Mouse (Mus musculus) heart, postnatal 0 days (tissue): ENCODE measurements at regions not wholly inside any gene's neighbourhood (a gene's known extent, or its start where the extent isn't known, plus 50 kb on each side); places are given as distances from the start of the nearest gene placed in this dataset.

Experiments used
- ATAC-seq: fragments of 200-750 bp; cut with Nextera tagmentation; 2 replicates; pipeline ENCODE4 v1.8.0; 2017; ENCODE audit warnings: low read depth, moderate number of reproducible peaks, moderate library complexity; ENCODE audit not compliant: insufficient read depth
- DNase-seq: peaks from one replicate; pipeline ENCODE4 v3.0.0-alpha.2; 2016; ENCODE audit warnings: low spot score
- H3K27ac ChIP-seq: fragments of 300-500 bp; sonication (generic); 2 replicates; pipeline ENCODE4 v1.5.1; 2014; ENCODE audit warnings: low read depth, mild to moderate bottlenecking
- H3K27me3 ChIP-seq: fragments of 300-500 bp; sonication (generic); 2 replicates; pipeline ENCODE4 v1.6.1; 2014; ENCODE audit warnings: low read length, mixed read lengths; ENCODE audit not compliant: control insufficient read depth, insufficient read depth
- H3K36me3 ChIP-seq: fragments of 300-500 bp; sonication (generic); replicated peaks from 2 replicates; pipeline ENCODE4 v1.6.1; 2014; ENCODE audit warnings: low read length, mixed read lengths; ENCODE audit not compliant: control insufficient read depth, insufficient read depth
- H3K4me1 ChIP-seq: fragments of 300-500 bp; sonication (generic); 2 replicates; pipeline ENCODE4 v1.6.1; 2014; ENCODE audit warnings: antibody characterized with exemption; ENCODE audit not compliant: control insufficient read depth, insufficient read depth
- H3K4me2 ChIP-seq: fragments of 300-500 bp; sonication (generic); 2 replicates; pipeline ENCODE4 v1.6.1; 2014; ENCODE audit warnings: low read depth, mild to moderate bottlenecking, low read length, moderate library complexity
- H3K4me3 ChIP-seq: fragments of 300-500 bp; sonication (generic); 2 replicates; pipeline ENCODE4 v1.5.1; 2014; ENCODE audit warnings: low read depth, low read length
- H3K9ac ChIP-seq: fragments of 300-500 bp; sonication (generic); replicated peaks from 2 replicates; pipeline ENCODE4 v1.6.1; 2014; ENCODE audit warnings: low read depth, low read length, mixed read lengths
- H3K9me3 ChIP-seq: fragments of 300-500 bp; sonication (generic); replicated peaks from 2 replicates; pipeline ENCODE4 v1.6.1; 2016; ENCODE audit warnings: low read length; ENCODE audit not compliant: control insufficient read depth
- CTCF ChIP-seq: IDR thresholded peaks from 2 replicates; pipeline ENCODE4 v1.5.1; 2016; ENCODE audit warnings: antibody characterized with exemption, control low read depth, low read depth
- EP300 ChIP-seq: IDR thresholded peaks from 2 replicates; pipeline ENCODE4 v1.6.1; 2016; ENCODE audit warnings: antibody characterized with exemption, low read depth
- WGBS: fragments of 180-500 bp; shearing (Covaris S2); extraction: QIAGEN DNeasy Blood & Tissue Kit; methylation state at CpG from one replicate; pipeline ENCODE4 v1.1.7; 2014; 5-methylcytosine and 5-hydroxymethylcytosine counted together

DNA sequence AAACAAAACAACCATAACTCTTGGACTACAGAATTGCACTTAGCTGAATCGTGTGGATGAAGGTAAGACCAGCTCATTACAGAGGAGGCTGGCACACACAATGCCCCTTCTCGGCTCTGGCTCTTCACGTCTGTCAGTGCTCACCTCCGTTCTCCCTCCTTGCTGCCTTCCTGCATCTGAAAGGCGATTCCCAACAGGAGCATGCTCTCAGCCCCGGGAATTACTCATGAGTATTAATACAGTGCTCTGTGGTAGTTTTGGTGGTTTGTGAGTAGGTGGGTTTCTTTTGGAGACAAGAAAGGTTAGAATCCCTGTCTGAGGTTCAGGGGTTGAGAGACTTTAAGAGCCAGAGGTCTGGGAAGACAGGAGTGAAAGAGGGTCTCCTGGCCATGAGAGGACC lies 102.7 kb upstream of the Peli2 start:
- H3K27ac ChIP-seq = no peak overlapping the region
- TF ChIP-seq EP300 (no peak), CTCF (no peak)
- WGBS = 78% methylated on average over 6 of the region's 6 CpGs

DNA sequence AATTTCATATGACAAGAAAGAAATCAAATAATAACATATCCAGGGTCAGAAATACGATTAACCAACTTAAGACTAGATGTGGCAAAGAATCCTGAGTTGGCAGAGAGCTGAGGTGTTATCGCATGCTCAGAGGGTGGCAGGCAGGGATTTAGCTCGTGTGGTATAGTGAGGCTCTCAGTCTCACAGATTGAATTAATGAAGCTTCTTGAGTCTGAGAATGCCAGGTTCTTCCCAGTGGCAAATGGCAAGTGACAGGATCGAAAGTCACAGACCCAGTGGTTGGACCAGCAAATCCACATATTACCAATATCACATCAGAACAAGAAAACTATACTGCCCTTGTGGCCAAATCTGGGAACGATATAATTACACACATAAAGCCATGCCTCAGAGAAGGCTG lies 101.3 kb upstream of the Peli2 start:
- Histone ChIP-seq H3K36me3 (no peaks in the 10 kb centered on the region), H3K27me3 (no peaks in the 10 kb centered on the region), H3K27ac (no peak overlapping the region), H3K9ac (no peak overlapping the region), H3K9me3 (no peaks in the 10 kb centered on the region), H3K4me2 (no peak overlapping the region), H3K4me3 (no peak overlapping the region), H3K4me1 (no peaks in the 10 kb centered on the region)
- DNase-seq (no peak), ATAC-seq (no peak)
- WGBS = 67% methylated on average over 5 of the region's 5 CpGs
- no peak for TF ChIP-seq CTCF
- no peak for TF ChIP-seq EP300

More for the DNA sequence above, 102.7 kb upstream of the Peli2 start:
- Histone ChIP-seq H3K4me1 (no peaks in the 10 kb centered on the region), H3K4me2 (no peak overlapping the region), H3K27me3 (no peaks in the 10 kb centered on the region), H3K9ac (no peak overlapping the region), H3K36me3 (no peaks in the 10 kb centered on the region), H3K4me3 (no peak overlapping the region), H3K9me3 (no peaks in the 10 kb centered on the region)
- ATAC-seq (no peak), DNase-seq (no peak)

DNA sequence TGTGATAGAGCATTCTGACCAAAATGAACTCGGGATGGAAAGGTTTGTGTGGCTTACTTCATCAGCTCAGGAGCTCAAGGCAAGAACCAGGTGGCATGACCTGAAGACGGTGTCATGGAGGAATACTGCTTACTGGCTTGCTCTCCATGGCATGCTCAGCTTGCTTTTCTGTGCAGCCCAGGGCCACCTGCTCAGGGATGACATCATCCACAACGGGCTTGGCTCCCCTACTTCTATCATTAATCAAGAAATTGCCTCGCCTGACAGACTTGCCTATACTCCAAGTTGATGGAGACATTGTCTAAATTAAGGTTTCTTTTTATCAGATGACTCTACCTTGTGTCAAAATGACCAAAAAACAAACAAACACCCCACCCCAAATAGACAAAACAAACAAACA lies 98.4 kb upstream of the Peli2 start:
- H3K36me3 ChIP-seq = no peaks in the 10 kb centered on the region
- TF ChIP-seq EP300 (no peak), CTCF (no peak)
- H3K4me3 ChIP-seq = no peak overlapping the region
- no peak overlapping the region for H3K9ac ChIP-seq
- H3K4me1 ChIP-seq = no peaks in the 10 kb centered on the region
- DNase-seq = no peak
- 74% methylated on average over 4 of the region's 4 CpGs for WGBS
- H3K27me3 ChIP-seq = no peaks in the 10 kb centered on the region
- ATAC-seq = no peak
- no peak overlapping the region for H3K4me2 ChIP-seq
- H3K27ac ChIP-seq = no peak overlapping the region
- H3K9me3 ChIP-seq = no peaks in the 10 kb centered on the region

DNA sequence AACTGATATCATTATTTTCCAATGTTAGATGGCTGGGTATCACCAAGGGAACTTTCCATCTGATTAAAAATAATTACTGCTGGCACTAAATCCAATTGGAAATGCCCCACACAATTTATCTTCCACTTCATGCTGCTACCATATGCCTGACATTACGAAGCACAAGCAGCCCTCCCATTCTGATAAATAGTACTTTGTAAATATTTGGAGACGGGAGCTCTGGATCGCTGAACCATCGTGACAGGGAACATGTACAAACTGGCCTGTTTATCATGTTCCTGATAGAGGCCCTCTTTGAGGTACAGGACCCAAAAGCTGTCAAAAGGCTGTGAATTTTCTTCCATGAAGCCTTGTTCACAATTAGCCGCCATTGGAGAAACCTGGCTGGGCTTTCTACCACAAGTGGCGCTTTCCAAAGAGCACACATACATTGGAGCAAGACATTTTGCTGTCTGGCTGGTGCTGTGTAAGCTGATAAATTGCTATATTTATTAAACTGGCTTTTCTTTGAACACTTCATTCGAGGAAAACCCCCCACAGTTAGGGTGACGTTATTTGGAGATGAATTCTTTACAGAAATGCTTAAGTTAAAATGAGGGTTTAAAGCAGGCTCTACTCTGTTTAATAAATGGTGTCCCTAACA lies 96.5 kb upstream of the Peli2 start:
- Histone ChIP-seq H3K27ac (no peak overlapping the region), H3K27me3 (no peaks in the 10 kb centered on the region), H3K4me2 (no peak overlapping the region), H3K4me1 (no peaks in the 10 kb centered on the region), H3K9ac (no peak overlapping the region), H3K9me3 (no peaks in the 10 kb centered on the region), H3K4me3 (no peak overlapping the region), H3K36me3 (no peaks in the 10 kb centered on the region)
- WGBS = 65% methylated on average over 8 of the region's 8 CpGs
- no peak for DNase-seq
- no peak for TF ChIP-seq CTCF
- no peak for TF ChIP-seq EP300
- ATAC-seq = no peak

DNA sequence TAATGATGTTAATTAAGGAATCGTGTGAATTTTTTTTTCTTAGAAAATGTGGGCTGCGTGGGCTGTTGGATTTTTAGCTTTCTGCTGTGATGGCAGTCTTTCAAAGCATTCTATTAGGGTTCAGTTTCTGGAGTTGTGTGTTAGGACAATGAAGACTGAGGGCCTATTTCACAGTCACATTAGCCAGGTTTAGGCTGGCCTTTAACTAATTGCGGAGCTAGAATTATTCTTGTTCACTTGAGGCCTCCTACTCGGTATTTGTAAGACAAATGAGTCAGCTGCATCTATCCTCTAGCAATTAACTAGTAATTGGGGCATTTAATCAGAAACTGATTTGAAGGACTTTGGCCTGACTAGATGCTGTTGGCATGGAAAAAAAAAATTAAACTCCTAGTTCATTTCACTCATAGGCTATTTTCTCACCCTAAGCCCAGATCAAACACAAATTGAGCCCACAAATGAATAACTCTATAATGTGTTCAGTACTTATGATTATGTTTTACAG lies 81.3 kb upstream of the Peli2 start:
- H3K4me1 ChIP-seq = no peaks in the 10 kb centered on the region
- H3K36me3 ChIP-seq = no peaks in the 10 kb centered on the region

DNA sequence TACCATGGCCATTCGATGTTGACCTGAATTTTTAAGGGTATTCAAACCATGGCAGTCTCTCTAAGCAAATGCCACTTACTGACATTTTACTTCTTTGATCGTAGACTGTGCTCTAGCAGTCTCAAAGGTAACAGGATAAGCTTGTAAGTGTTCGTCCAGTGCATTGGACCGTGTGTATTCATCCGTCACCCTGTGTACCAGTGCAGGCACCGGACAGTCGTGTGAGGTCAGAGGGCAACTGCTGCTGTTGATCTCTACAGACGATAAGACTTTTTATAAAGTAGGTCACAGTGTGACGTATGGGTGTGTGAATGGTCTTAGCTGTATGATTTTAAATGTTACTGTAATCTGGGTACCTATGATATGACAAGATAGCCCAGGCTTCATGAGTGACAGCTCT lies 74.5 kb upstream of the Peli2 start:
- H3K4me2 ChIP-seq = no peak overlapping the region
- no peak overlapping the region for H3K4me3 ChIP-seq
- no peak overlapping the region for H3K9ac ChIP-seq
- no peak overlapping the region for H3K27ac ChIP-seq
- TF ChIP-seq EP300 (no peak), CTCF (no peak)
- H3K9me3 ChIP-seq = no peaks in the 10 kb centered on the region
- no peaks in the 10 kb centered on the region for H3K27me3 ChIP-seq
- ATAC-seq (no peak), DNase-seq (no peak)
- no peaks in the 10 kb centered on the region for H3K4me1 ChIP-seq
- WGBS = 80% methylated on average over 9 of the region's 9 CpGs
- H3K36me3 ChIP-seq = no peaks in the 10 kb centered on the region

More for the DNA sequence above, 81.3 kb upstream of the Peli2 start:
- no peak overlapping the region for H3K4me2 ChIP-seq
- WGBS = 79% methylated on average over 4 of the region's 4 CpGs
- no peak for ATAC-seq
- TF ChIP-seq EP300 (no peak), CTCF (no peak)
- H3K27ac ChIP-seq = no peak overlapping the region
- no peak overlapping the region for H3K9ac ChIP-seq
- H3K27me3 ChIP-seq = no peaks in the 10 kb centered on the region
- DNase-seq = no peak
- no peaks in the 10 kb centered on the region for H3K9me3 ChIP-seq
- no peak overlapping the region for H3K4me3 ChIP-seq
